Mouse (Mus musculus): ENCODE measurements around the gene Idh1.

DNA sequence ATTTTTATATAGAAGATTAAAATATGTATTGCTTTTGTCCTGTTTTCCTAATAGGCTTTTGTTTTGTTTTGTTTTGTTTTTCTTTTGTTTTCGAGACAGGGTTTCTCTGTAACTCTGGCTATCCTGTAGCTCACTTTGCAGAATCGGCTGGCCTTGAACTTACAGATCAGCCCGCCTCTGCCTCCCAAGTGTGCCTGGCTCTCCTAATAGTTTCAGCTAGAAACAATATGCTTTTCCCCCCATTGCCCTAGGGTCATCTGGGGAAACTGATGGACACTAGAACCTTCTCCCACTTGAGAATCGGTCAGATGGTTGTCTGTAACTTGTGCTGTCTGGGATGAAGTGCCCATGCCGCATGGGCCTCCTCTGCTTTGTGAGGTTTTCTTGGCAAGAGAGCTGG, 30.2 kb downstream of the Idh1 start:
- TF ChIP-seq POLR2A (IDR thresholded peaks at IDR 0.05; ENCODE audit: borderline replicate concordance, control insufficient read depth, low read depth, low read length) (no peak), CTCF (IDR thresholded peaks at IDR 0.05; ENCODE audit: control insufficient read depth, insufficient read depth, low read length) (no peak)
